Mouse (Mus musculus): Measurements from ENCODE around the gene Gse1. TPM values are rescaled to one million over a fixed set of nuclear protein-coding genes. Genes with fewer than 3 reads are reported as not detected.

Gse1 gene
- total RNA-seq, 2 experiments from 2014 or later, result 27.2 to 42.9 TPM

GRCm38 (mm10) chr8:120452111-120452510 is 223.9 kb downstream of the Gse1 start:
- DNase-seq, result no peak

- DNase-seq, result no peak
These were observed 226.1 kb downstream of the Gse1 start for GRCm38 (mm10) chr8:120454404-120454803.

- DNase-seq, result peak; percentile 42
These were observed 232.1 kb downstream of the Gse1 start for GRCm38 (mm10) chr8:120460375-120460774.

DNA sequence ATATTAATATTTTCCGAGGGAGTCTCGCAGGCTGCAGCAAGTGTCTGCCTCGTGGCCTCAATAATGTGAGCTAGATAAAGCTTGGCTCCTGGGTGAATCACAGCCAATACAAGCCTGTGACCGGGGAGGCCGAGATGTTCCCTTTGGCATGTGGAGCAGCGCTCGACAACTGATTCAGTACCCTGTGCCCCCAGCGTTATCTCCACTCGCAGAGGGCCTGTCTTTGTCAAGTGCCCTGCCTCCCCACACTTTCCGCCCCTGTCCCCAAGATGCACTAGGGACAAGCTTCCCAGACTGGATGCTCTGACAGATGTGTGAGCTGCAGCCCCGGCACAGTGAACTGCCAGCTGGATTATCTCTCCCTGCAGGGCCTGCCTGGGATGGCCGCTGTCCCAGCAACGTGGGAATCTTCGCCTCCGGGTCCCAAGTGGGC is 233.9 kb downstream of the Gse1 start:
- no peak for DNase-seq

- DNase-seq, result no peak
These were observed 234.4 kb downstream of the Gse1 start for GRCm38 (mm10) chr8:120462611-120463010.

DNA sequence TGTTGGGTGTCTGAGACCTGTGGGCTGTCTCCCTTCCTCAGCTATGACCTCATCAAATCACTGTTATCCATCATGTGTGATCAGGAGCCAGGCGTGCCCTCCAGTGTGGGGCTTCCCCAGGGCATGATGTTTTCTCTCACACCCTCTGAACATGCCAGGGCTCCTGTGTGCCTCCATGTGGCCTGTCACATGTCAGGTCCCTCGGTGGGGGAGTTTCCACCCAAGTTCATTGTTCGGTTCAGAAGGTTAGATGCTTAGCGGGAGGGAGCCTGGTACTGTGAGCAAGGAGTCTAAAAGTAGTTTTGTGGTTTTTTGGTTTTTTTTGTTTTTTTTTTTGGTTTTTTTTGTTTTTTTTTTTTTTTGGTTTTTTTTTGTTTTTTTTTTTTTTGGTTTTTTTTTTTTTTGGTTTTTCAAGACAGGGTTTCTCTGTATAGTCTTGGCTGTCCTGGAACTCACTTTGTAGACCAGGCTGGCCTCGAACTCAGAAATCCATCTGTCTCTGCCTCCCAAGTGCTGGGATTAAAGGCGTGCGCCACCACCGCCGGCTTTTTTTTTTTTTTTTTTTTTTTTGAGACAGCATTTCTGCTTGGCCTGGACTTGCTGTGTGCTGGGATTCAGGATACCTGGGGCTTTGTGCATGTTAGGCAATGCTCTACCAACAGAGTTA is 235.8 kb downstream of the Gse1 start:
- no peak for DNase-seq

GRCm38 (mm10) chr8:120464585-120464937 is 236.3 kb downstream of the Gse1 start:
- DNase-seq, result peak; percentile 56

GRCm38 (mm10) chr8:120465710-120466109 is 237.5 kb downstream of the Gse1 start:
- DNase-seq, result peak; percentile 51

DNA sequence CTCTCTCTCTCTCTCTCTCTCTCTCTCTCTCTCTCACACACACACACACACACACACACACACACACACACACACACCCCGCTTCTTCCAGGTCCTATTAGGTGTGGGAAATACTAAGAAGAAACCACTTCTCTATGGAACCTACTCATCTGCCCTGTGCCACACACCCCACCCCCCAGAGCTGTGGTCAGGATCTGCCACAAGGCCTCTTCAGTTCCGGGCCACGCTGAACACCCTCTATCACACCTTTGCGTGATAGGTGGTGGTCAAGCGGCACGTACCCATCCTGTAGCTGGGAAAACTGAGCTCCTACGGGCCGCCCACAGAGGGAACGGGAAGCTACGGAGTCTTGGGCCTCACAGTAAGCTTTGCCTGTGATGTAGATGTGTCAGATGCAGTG is 238.0 kb downstream of the Gse1 start:
- no peak for DNase-seq

DNA sequence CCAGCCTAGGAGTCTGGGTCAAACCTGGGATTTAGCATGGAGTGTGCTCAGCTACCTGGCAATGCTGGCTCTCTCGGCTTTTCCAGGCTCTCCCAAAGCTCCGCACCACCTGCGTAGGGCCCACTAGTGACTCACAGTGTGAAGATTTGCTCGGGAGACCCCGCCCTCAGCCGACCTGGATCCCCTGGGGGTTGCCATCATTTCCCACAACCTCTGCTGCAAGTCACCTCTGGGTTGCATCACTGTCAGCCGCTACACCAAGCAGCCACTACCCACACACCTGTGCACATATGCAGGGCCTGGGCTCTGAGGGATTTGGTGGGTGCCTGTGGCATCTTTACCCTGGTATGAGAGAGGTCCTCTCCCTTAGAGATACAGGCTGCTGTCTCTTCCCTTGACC is 239.3 kb downstream of the Gse1 start:
- DNase-seq, result no peak

DNA sequence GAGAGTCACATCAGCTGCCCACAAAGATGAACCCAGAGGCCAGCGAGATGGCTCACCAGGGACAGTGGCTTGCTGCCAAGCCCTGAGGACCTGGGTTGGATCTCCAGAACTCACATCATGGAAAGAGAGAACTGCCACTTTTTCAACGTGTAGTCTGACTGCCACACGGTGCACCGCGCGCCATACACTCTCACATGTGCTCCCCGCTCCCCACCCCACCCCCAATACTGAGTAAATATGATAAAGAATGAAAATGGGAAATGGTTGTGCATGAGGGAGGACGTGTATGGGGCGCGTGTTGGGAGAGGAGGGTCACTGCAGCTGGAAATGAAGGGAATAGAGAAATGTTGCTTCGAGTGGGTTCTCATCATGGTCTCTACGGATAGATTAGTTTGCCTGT is 241.9 kb downstream of the Gse1 start:
- DNase-seq, result no peak

- DNase-seq, result peak; percentile 63
These were observed 242.9 kb downstream of the Gse1 start for GRCm38 (mm10) chr8:120471166-120471565.

GRCm38 (mm10) chr8:120471752-120472151 is 243.5 kb downstream of the Gse1 start:
- DNase-seq, result no peak

DNA sequence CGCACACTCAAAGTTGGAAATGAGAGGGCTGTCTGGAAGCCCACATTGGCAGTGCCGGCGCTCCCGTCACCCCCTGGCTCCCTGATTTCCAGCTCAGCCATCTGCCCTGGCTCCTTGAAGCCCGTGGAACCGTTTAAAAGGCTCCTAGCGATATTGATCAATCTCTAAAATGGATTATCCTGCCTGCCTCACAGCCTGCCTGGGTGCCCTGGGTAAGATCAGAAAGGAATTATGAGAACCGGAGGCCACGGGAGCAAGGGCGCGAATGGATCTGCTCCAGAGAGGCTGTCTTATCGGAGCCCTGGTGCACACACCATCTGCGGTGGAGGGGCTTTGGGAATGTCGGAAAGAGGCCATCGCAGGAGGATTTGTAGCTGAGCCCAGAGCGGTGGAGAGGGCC is 244.0 kb downstream of the Gse1 start:
- no peak for DNase-seq

DNA sequence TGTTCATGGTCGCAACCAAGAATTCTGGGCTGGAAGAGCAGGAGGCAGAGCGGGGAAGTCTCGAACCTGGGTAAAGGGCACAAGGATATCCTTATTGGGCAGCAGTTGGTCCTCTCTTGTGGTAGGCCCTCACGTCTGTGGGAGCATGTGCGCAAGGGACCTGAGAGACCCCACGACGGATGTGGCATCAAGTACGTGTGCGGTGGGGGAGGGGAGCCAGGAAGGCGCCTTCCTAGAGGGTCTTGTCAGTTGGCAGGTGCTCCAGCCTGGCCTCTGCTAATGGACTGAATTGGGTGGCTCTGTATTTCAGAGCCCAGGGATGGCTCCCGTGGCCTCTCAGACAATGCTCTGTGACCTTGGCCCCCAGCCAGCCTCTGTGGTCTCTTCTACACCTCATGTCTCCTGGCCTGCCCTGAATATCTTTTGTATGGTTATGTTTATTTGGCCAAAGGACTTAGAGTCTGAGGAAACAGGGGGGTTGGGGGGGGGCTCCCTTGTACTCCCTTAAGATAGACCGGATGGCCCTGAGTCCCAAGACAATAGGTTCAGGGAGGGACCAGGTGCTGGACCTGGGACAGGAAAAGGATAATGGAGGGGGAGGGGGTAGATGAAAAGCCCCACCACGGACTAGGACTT is 245.6 kb downstream of the Gse1 start:
- DNase-seq, result peak; percentile 69

GRCm38 (mm10) chr8:120474496-120475235 is 246.4 kb downstream of the Gse1 start:
- DNase-seq, result no peak

- DNase-seq, result no peak
These were observed 247.4 kb downstream of the Gse1 start for GRCm38 (mm10) chr8:120475462-120476201.

DNA sequence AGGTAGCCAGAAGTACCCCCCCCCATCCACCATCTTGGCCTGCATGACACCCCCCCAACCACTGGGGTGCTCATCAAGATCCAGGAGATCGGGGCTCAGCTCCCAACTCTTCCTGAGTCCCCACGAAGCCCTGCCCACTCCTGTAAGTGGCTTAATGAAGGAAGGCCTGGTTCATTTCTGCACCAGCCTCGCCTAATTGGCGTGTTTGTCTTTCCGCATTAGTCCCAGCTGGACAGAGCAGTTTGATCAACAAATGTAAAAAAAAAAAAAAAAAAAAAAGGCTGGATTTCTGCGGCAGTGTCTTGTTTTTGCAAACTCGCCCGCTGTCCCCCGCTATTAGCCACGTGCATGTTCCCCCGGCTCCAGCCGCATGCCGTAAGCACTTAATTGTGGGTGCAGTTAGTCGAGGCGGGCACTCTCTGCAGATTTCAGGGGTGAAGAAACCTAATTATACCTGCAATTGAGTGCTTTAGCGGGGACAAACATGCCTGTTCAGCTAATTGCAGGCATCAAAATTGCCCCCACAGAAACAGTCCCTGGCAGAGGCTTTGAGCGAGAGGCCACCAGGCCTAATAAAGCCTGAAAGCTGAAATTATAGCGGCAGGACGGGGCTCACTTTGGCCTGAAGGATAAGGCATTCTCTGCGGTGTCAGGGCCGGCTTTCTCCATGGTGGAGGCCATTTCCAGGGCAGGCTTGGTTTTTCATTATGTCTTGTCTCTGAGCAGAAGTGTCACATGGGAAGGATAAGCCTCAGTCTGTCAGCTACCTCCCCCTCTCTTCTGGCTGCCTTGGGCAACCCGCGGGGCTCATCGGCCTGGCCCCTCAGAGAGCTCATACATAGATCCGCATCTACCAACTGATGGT is 248.7 kb downstream of the Gse1 start:
- no peak for DNase-seq

DNA sequence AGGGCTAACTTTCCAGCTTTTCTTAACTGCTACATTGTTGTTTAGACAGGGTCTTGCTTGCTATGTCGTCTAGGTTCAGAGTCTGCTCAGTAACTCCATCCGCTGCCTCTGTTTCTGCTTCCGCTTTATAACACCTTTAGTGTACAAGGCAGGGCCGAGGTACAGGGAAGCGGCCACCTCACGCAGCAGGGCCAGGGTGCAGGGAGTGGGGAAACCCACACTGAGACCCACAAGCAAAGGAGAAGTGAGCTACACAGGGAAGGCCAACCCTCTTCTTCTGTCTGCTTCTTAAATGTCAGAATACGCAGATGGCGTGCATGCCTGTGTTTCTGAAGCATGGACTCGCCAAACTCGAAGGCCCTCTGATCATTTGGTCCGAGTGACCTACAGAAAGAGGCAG is 250.5 kb downstream of the Gse1 start:
- no peak for DNase-seq

DNA sequence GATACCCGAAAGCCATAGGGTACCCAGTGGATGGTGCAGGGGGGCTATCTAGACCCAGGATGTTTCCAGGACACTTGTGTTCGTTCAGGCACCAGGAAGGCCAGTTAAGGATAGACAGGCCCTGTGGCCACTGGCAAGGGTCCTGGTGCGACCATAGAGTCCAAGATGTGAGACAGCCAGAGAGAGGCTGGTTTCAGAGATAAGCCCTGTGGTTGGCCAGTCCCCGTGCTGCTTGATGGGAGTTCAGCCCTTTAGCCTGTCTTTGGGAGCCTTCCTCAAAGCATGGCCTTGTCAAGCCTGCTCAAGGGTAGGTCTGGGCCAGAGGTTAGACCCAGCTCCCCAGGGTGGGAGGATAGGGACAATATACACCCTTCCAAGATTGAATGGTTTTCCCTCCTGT is 251.4 kb downstream of the Gse1 start:
- no peak for DNase-seq

DNA sequence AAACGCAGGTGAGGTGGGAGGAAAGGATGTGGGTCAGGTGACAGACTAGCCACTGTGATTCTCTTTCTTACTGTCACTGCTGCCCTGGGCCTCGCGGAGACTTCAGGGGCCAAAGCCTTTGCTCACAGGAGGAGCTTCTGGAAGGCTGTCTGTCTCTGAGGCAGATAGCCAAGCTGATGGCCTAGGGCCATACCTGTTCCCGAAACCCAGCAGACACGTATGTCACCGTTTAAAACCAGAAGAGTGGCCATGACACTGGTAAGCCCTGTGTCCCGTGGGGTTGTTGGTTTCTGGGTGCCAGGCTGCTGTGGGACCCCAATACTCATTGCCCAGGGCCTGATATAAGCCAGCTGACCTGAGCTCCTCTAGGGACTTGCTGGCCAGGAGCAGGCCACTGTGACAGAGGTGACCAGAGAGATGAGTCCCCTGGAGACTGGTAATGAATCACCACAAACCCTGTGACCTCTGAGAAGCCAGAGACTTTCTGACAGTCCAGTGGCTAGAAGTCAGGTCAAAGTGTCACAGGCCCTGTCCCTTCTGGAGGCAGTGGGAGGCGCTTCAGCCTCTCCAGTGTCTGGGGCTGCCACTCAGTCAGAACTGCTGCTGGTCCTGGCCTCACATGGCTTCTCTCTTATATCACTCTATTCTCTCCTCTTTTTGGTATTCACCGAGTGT is 253.9 kb downstream of the Gse1 start:
- DNase-seq, result no peak

Measured in adrenal gland, postnatal 10 days (tissue).